Mouse (Mus musculus) small intestine, adult 2 months (tissue): ENCODE measurements around the gene Ghrhr.

Experiments used
- CTCF ChIP-seq: fragments of 200-500 bp; IDR thresholded peaks from 2 replicates; pipeline ENCODE4 v1.5.1; 2012; ENCODE audit warnings: low read depth, mild to moderate bottlenecking, control low read depth, inconsistent platforms, low read length, moderate library complexity, mixed read lengths; ENCODE audit not compliant: insufficient replicate concordance, insufficient read length; ENCODE audit errors: extremely low read depth
- POLR2A ChIP-seq: fragments of 200-500 bp; IDR thresholded peaks from 2 replicates; pipeline ENCODE4 v1.6.1; 2012; ENCODE audit warnings: low read depth, mild to moderate bottlenecking, control low read depth, inconsistent platforms, low read length, moderate library complexity

DNA sequence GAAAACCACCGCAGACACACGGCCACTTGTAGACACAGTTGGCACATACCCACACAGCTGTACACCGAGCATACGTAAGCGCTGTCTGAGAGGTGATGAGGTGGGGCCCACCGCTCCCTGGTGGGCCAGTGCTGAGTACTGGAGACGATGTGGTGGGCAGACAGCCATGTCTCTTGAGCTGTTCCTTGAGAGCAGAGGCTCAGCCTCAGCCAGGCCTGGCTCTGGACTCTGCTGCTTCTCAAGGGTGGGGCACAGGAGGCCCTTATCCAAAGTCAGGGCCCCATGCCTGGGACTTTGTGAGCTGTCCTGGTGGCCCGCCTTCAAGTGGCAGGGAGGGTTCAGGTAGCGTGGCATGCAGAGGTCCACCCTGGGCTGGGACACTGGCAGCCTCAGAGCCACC lies 33.8 kb upstream of the Ghrhr start:
- TF ChIP-seq POLR2A = no peak
- no peak for TF ChIP-seq CTCF
